Mouse (Mus musculus): ENCODE results near the gene Zfp704.

Zfp704 gene

DNA sequence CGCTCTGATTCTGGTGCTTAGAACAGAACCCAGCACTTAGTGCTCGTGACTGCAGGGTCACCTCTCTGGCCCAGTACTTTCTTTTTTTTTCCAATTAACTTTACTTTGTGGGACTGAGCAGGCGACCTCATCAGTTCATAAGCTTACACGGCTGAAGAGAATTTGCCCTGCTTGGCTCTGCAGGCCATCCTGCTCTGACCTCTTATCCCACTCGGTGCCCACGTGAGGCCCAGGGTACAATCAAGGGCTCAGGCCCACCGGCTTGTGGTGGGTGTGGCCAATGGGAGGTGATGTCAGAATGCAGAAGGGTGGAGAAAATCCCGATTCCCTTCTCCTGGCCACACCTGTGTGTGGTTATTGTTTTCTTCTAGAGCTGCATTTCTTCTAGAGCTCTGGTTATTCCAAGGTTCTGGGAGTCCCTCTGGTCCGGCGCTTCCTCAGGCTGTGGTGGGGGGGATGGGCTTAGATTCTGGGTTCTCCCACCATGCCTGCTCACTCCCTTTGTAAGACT is 153.4 kb downstream of the Zfp704 start:
- DNase-seq (ENCODE audit: low read depth) = no peak

DNA sequence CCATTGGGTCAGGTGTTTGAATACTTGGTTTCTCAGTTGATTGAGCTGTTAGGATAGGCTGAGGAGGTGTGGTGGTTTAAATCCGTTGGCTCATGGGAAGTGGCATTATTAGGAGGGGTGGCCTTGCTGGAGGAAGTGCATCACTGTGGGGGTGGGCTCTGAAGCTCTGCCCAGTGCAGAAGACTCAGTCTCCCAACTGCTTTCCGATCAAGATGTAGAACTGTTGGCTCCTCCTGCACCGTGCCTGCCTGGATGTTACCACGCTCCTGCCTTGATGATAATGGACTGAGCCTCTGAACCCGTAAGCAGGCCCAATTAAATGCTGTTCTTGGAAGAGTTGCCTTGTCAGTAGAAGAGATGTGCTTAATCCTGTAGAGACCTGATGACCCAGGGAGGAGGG is 154.5 kb downstream of the Zfp704 start:
- DNase-seq (ENCODE audit: low read depth) = no peak

DNA sequence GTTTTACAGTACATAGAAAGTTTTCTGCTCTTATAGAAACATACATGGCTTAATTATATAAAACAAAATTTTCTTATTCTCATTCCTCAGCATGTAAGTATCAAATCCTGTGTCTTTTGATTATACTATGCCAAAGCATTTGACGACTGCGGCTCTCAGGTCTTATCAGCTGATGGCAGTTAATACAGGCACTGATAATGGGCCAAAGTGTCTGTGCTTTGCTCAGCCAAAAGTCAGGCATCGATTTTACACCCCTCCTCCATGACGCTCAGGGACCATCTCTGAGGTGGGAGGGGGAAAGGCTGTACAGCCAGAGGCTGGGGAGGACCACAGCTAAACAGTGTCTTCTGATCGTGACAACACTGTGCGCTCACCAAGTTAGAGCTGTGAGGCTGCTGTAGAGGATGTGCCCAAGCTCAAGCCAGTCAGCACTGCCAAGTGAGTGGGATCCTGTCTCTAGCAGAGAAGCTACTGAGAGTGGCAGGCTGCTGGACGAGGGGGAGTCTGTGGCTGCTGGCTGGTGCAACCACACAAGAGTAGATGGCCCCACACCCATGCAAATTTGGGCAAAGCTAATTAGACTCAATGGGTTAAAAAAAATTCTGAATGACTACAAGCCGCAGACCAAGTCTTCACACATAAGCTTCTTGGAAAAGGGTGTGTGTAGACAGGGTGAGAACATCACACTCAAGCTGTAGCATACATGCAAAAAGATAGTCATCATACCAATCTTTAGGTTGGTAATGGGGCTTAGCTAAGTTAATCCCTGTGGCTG is 155.1 kb downstream of the Zfp704 start:
- no peak for DNase-seq (ENCODE audit: low read depth)

DNA sequence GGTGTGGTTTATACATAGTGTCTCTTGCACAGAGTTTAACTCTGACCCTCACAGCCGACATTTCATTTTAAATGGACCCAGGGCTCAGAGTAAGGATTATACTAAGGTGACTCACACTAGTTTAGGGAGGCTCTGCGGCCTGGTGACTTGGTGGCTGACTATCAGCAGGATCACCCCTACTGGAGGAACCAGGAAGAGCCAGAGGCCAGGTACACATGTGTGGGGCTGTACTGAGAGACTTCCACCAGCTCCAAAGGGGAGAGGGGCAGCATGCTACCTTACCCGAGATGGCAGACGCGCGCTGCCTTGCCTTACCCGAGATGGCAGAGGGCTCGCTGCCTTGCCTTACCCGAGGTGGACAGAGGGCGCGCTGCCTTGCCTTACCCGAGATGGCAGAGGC is 159.4 kb downstream of the Zfp704 start:
- DNase-seq (ENCODE audit: low read depth) = no peak

DNA sequence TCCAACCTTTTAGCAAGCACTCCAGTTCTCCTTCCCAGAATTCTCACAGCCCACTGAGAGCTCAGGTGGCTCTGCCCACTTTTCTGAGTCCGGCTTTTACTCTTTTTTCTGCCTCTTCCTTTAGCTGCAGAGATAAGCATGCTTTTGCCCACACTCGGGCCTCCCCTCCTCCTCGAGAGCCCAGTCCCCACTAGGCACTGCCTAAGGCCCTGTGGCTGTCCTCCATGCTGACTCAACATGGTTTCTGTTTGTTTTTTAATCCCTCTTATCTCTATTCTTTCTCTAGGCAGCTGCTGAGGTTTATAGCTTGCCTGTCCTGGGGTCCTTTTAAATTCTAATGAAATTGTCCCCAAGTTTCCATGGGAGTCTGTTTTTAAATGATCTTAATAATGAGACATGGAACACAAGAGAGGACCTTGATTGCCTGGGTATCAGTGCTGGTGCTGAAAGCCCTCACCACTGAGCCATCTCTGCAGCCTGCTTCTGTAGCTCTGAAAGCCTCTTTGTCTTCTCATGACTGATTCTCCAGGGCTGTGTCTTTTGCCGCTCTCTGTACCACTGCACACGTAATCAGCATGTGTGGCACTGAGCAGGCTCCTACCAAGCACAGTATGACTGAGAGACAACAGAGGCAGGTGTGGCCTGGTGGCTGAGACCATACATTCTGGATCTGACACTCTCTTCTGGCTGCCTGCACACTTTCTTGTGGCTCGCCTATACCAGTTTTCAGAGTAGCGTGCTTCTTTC is 160.5 kb downstream of the Zfp704 start:
- DNase-seq (ENCODE audit: low read depth) = no peak

DNA sequence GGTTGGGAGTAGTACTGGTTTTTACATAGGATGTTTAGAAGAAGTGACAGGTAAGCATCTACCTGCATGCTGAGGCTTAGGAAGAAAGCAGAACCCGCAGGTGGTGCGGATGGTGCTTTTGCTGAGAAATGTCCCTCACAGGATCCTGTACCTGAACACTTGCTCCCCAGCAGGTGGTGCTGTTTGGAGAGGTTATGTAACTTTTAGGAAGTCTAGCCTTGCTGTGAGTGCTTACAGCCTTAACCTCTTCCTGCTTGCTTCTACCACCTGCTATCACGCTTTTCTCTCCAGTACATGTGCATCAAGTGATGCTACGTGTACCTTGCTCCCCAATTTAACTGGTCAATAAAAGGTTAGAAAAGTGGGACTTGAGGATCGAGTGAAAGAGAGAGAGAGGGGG is 161.3 kb downstream of the Zfp704 start:
- DNase-seq (ENCODE audit: low read depth) = peak; percentile 3

DNA sequence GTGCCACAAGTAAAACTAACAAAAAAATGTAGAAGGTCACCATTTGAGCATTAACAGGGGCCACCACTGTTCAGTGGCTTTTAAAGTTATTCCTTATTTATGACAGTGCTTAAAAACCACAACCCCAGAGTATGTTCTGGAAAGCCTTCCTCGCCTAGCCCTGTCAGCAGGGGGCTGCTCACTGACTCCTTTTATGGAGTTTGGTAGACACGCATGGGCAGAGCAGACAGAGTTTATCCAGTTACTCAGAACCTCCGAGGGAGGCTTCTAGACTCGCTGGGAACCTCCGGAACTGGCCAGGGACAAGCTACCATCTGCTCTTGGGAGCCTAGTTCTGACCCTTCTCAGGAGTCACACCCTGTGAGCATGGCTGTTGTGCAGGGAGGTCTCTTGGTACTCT is 165.3 kb downstream of the Zfp704 start:
- no peak for DNase-seq (ENCODE audit: low read depth)

DNA sequence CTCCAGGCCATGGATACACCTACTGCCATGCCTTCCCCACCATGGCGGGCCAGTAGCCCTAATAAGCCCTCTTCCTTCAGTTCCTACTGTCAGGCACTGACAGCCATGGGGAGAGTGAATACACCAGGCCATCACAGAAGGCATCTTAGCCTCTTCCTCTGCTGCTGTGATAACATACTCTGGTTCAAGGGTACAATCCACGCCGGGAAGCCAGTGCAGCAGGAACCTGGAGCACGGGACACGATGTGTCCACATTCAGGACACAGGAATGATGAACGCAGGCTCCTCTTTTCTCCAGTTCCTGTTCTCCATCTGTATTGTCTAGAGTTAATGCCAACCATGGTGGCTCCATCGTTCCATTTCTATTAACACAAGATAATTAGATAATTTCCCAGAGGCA is 165.9 kb downstream of the Zfp704 start:
- DNase-seq (ENCODE audit: low read depth) = no peak

DNA sequence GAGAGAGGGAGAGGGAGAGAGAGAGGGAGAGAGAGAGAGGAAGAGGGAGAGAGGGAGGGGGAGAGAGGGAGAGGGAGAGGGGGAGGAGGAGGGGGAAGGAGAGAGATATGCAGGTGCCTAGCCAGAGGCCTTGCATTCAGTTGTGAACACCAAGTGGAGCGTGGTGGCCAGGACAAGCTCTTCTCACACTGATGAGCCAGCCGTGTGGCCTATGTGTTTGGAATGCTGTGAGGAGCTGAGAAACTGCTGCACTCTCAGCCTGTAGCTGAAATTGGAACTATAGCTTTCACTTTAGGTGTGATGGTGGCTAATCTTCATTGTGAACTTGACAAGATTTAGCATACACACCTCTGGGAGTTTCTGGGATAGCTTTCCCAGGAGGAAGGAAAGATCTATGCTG is 166.4 kb downstream of the Zfp704 start:
- DNase-seq (ENCODE audit: low read depth) = no peak

DNA sequence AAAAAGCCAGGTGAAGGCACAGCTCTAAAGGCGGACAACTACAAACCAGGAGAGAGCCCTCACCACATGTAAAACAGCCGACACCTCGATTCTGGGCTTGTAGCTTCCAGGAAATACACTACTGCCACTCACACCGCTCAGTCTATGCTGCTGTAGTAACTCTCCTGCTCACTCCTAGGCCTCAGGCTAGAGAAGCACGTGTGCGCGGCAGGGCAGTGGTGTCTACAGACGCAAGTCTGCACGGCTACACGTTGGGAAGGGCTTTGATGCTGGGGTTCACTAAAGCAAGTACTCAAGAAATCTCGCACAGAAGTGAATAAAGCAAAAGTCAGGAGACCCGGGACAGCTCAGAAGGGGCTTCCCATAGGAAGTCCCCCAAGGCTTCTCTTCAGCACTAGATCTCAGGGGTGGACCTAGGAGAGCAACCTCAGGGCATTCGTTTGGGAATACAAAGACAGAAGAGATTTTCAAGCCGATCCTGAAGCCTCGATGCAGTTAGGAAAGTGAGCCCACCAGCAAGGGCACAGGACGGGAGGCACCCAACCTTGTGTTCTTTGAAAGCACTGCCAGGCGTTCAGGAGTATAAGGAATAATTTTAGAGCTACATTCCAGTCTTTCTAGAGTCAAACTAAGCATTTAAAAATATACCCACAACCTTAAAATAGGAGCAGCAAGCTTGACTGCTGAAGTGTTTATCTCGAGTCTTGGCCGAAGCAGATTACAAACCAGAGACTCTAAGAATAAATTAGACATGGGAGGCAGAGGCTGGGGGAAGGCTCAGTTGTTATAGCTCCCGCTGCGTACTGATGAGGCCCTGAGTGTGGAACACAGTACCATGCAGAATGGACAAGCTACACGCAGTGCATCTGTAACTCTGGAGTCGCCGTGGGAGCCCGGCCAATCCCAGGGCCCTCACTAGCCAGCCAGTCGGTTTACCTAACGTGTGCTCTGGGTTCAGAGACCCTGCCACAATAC is 168.0 kb downstream of the Zfp704 start:
- no peak for DNase-seq (ENCODE audit: low read depth)

DNA sequence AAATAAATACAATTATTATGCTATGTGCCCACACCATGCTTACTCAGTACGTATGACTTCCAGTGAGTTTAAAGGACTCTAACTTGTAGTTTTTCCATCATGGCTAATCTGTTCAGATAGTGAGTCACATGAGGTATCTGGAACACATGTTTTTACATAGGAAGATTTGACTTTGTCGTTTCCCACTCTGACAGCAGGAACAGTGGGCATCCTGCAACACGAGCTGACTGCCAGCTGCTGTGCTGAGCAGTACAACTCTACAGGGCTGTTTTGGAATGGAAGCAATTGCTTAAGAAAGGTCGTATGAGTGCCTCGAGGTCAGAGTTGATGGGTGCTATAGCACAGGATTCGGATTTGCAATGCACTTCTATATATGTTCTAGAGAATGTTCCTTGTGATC is 169.4 kb downstream of the Zfp704 start:
- DNase-seq (ENCODE audit: low read depth) = no peak

DNA sequence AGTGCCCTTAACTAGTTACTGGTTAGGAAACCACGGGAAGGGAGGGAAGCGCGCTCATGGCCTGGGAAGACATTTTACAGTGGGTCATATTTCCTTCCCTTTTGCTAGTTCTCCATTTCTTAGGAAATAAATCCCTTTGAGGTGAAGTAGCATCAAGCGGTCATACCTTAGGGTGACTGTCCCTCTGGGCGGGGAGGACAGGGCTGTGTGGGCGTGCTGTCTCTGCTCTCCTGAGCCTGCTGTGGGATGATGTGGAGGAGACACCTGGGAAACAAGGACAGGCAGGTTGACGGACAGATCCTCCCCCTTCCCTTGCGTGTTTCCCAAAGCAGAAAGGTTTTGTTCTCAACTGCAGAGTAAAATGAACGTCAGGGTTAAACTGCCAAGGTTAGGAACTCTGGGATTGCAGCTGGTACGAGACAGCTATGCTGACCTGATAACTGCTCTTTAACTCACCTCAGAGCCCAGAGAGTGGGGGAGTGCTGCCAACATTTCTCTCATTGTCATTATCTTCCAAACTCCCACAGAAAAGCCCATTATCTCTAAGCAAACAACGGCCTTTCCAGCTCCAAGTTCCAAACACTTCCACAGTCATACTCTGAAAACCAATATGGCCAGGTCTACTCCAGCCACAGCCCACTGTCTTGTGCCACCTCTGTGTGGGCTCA is 170.1 kb downstream of the Zfp704 start:
- DNase-seq (ENCODE audit: low read depth) = no peak

DNA sequence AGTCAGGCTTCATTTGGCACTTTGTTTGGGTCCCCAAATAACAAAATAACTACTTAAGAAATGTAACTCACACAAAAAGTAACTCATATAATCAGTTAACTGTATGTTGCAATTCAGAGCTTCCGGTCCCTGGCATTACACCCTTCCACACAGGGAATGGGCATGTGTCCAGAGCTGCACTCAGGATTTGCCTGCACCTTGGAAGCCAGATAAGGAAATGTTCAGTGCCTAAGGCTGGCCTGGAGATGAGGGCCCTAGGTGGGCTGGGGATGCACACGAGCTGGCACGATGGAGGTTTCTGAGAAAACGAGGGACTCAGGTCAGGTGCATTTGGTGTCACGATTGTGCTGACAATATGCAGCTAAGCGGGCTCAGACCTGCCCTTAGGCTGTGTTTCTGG is 173.6 kb downstream of the Zfp704 start:
- DNase-seq (ENCODE audit: low read depth) = no peak

DNA sequence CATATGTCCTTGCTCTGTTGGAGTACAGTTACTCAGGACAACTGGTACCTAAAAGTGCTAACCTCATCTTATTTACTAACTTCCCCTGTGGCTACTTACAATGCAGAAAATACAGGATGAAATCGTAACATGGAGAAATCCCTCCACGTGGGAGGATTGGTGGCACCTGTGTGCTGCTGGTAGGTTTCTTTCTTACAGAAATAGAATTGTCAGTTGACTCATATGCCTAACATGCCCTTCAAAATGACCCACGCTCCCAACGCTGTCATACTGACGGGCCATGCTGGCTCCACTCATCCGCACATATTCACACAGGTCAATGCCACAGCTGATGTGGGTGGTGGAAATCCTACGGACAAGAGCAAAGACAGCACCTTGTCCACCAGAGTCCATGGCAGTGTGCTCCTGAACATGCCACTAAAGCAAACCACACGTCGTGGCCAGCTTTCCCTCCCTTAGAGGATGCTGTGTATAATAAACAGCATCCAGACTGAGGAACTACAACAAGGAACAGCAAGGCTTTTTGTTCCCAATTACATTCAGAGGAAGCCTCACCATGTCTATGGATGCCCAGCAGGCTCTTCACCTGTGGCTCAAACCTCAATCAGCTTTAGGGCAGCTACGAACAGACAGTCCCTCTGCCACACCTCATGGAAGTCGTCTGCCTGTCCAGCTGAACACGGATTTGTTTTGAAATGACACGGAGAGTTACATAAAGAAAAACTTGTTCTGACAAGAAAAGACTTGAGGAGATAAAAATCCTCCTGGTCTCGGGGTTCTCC is 175.3 kb downstream of the Zfp704 start:
- DNase-seq (ENCODE audit: low read depth) = no peak

DNA sequence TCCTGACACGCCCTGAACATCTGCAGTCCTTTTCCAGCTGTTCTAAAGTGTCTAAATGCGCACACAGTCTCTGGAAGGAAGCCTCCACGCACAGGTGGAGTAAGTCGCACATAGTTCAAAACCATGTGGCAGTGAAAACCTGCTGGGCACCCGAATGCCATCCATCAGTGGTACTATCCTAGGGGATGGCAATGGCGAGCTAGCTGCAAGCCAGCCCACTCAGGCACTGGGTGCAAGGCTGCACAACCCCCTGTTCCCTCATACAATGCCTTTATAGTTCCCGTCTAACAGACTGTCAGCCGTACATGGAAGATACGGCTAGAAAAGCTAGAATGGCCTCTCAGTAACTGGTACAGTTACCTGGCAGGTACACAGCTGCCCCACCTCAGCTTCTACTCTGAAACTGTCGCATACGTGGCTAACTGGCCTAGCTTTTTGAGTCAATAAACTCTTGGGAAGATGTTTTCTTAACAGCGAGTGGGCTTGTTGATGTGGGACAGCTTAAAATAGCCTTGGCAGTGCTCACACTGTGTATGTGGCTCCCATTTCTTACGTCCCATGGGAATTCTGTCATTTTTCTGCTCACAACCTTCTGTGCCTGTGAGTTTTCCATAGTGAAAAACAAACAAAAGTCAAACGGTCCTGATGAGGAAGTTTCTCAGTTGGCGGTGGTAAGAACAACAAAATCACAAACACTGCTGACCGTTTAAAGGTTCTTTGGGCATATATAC is 176.9 kb downstream of the Zfp704 start:
- DNase-seq (ENCODE audit: low read depth) = no peak

DNA sequence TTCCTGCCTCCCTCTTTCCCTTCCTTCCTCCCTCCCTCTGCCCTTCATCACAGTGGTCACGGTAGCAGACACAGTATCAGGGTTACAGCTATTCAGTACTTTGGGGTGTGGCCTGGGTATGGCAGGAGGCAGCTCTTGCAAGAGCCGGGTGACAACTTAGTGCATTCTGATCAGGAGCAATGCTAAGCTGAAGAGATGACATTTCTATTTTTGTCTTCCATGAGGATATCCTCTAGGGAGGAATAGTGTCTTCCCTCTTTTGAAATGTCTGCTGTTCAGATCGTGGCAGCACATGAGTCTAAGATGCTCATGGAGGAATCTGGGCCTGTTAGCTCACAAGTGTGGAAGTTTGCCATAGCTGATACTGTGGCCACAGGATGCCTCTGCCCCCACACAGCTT is 177.7 kb downstream of the Zfp704 start:
- DNase-seq (ENCODE audit: low read depth) = no peak

DNA sequence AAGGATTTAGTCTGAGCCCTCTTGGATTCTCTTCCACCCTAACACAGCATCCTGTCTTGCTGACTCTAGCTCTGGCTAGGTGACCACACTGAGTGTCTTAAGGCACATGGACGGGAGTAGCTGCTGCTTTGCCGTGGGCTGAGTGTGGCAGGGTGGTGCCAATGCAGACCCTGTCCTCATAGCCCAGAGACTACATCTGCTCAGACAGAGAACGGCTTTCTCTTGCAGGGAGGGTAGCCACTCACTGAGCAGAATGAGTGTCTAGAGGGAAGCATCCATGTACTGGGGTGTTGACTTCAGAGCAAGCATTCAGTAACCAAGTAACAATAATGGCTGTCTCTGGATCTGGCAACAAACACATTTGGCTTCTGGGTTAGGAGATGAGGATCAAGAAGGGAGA is 179.9 kb downstream of the Zfp704 start:
- DNase-seq (ENCODE audit: low read depth) = no peak

DNA sequence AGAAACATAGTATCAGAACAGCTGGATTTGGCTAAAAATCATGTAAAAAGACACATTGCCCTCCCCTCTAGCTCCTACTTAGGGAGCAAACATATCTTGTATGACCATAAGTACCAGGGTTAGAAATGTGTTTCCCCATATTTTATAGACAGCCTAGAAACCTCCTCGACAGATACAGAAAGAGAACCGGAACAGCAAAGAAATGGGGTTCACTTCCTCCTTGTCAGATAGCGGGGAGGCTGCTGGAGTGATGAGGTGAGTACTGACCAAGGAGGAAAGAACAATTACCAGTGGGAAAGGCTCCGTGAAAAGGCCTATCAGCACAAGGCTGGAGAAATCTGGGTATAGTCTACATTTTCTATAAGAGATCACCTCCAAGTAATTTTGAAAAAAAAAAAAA is 182.1 kb downstream of the Zfp704 start:
- no peak for DNase-seq (ENCODE audit: low read depth)

DNA sequence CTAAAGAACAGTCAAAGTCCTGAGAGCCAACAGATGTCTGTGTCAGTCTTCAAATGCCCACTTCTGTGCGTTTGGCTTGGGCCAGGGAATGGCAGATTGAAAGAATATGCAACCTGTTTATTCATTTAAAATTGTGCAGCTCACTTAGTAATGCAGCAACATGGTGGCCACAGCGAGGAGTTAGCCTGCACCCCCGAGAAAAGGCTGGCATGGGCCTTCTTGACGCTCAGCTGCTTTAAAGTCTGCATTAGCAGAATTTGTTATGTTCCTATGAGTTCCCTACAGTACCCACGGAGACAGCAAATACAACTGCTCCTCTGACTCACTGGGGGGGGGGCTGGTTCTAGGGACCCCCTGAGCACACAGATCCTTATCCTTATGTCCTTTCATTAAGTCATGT is 184.2 kb downstream of the Zfp704 start:
- DNase-seq (ENCODE audit: low read depth) = no peak

DNA sequence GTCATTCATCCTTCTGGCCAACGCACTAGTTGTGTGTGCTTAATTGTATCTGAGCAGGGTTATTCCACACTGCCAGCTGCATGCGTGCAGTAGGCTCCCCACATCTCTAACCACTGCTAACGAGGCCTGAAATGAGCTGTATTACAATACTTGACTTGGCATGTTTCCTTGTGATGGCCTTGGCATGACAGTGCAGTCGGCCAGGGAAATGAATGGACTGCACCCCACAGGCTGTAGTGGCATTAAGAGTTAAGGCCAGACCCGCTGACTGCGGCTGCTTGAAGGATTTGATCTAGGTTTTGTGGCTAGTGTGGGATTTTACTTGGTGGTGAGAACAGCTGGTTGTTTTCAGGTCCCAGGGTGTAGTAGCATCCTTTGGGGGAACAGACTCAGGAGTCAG is 185.2 kb downstream of the Zfp704 start:
- DNase-seq (ENCODE audit: low read depth) = no peak

Data from induced T-regulatory cell, adult 2 months (primary cell).